Mouse (Mus musculus): ENCODE results near the gene Arsb. TPM values are rescaled to one million over a fixed set of nuclear protein-coding genes. Genes with fewer than 3 reads are reported as not detected.

The Arsb gene
- polyA plus RNA-seq, 1 experiment from 2014 or later = 5.8 TPM

DNA sequence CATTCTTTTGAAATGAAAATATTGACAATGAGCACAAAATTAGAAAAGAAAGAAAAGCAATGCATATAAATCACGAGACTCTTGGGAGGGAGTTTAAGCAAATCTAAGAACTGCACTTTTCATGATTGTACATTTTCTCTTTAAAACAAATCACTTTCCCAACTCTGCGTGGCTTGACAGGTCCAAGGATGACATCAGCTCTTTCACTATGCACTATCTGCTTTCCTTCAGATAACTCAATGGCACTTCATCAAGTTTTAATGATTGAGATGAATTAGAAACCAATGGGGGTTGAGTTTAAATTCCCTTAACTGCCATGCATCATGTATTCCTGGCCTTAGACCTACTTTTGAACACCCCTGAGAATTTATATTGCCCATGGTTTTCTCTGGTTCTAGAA, 124.0 kb downstream of the Arsb start:
- Histone ChIP-seq H3K9ac (ENCODE audit: low read depth, low read length) (no peak overlapping the region), H3K9me3 (ENCODE audit: control insufficient read depth, low read length) (no peaks in the 10 kb centered on the region), H3K4me2 (no peak overlapping the region), H3K4me3 (ENCODE audit: low read depth, low read length) (no peak overlapping the region), H3K4me1 (replicated peaks; ENCODE audit: control insufficient read depth, insufficient read depth, low read length) (no peaks in the 10 kb centered on the region), H3K27me3 (replicated peaks; ENCODE audit: control insufficient read depth, insufficient read depth, low read length) (no peaks in the 10 kb centered on the region), H3K27ac (ENCODE audit: low read depth, low read length) (no peak overlapping the region), H3K36me3 (ENCODE audit: control insufficient read depth, insufficient read depth, low read length) (no peaks in the 10 kb centered on the region)
- 55% methylated on average over 2 of the region's 2 CpGs for WGBS
- no peak for DNase-seq (ENCODE audit: low spot score)
- no peak for ATAC-seq (replicated peaks; ENCODE audit: low FRiP score)

DNA sequence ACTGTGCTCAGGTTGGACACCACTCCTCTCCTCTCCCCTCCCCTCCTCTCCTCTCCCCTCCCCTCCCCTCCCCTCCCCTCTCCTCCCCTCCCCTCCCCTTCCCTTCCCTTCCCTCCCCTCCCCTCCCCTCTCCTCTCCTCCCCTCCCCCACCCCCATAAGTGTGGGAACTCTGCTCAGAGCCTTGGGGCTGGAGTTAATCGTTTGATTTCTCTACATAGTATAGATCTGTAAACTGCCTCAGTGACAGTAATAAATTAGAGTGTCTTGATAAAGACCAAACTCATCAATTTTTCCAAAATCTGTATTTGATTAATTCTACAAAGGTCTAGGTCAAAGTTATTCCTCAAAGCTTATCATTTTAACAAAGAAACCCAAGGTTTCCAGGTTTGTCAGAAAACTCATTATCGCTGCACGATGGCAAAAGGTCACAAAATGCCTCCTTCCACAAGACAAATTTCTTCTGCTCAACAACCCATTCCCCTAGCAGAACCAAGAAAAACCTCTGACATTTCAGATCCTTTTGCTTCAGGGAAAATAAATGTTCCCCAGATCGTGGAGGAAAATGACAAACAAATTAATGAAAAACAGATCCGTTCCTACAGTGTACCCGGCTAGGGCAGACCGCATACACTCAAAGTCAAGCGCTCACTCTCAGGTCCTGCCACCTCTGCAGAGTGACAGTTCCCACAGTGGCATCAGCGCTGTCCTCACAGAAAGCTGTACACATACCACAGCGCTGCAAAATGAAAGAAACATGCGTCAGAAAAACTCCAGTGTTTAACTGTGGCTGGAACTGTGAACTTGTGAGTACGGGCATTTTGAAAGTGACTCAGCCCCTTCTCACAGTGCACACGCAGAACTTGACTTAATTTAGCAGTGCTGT, 126.8 kb downstream of the Arsb start:
- H3K27ac ChIP-seq (ENCODE audit: low read depth, low read length) = no peak overlapping the region
- 58% methylated on average over 13 of the region's 13 CpGs for WGBS
- ATAC-seq (replicated peaks; ENCODE audit: low FRiP score) (no peak), DNase-seq (ENCODE audit: low spot score) (no peak)
- H3K4me3 ChIP-seq (ENCODE audit: low read depth, low read length) = no peak overlapping the region
- H3K27me3 ChIP-seq (replicated peaks; ENCODE audit: control insufficient read depth, insufficient read depth, low read length) = no peaks in the 10 kb centered on the region
- no peak overlapping the region for H3K9ac ChIP-seq (ENCODE audit: low read depth, low read length)
- H3K4me2 ChIP-seq = no peak overlapping the region
- no peaks in the 10 kb centered on the region for H3K4me1 ChIP-seq (replicated peaks; ENCODE audit: control insufficient read depth, insufficient read depth, low read length)
- H3K36me3 ChIP-seq (ENCODE audit: control insufficient read depth, insufficient read depth, low read length) = no peaks in the 10 kb centered on the region
- H3K9me3 ChIP-seq (ENCODE audit: control insufficient read depth, low read length) = no peaks in the 10 kb centered on the region

GRCm38 (mm10) chr13:93899378-93900256, 128.2 kb downstream of the Arsb start:
- Histone ChIP-seq H3K36me3 (ENCODE audit: control insufficient read depth, insufficient read depth, low read length) (no peaks in the 10 kb centered on the region), H3K4me3 (ENCODE audit: low read depth, low read length) (no peak overlapping the region), H3K9ac (ENCODE audit: low read depth, low read length) (no peak overlapping the region), H3K27ac (ENCODE audit: low read depth, low read length) (no peak overlapping the region), H3K27me3 (replicated peaks; ENCODE audit: control insufficient read depth, insufficient read depth, low read length) (no peaks in the 10 kb centered on the region), H3K4me1 (replicated peaks; ENCODE audit: control insufficient read depth, insufficient read depth, low read length) (no peaks in the 10 kb centered on the region), H3K4me2 (no peak overlapping the region), H3K9me3 (ENCODE audit: control insufficient read depth, low read length) (no peaks in the 10 kb centered on the region)
- WGBS = 80% methylated on average over 3 of the region's 3 CpGs
- ATAC-seq (replicated peaks; ENCODE audit: low FRiP score) (no peak), DNase-seq (ENCODE audit: low spot score) (no peak)

- 70% methylated on average over 13 of the region's 13 CpGs for WGBS
- no peaks in the 10 kb centered on the region for H3K36me3 ChIP-seq (ENCODE audit: control insufficient read depth, insufficient read depth, low read length)
- no peak overlapping the region for H3K4me2 ChIP-seq
- H3K27me3 ChIP-seq (replicated peaks; ENCODE audit: control insufficient read depth, insufficient read depth, low read length) = no peaks in the 10 kb centered on the region
- no peak overlapping the region for H3K4me3 ChIP-seq (ENCODE audit: low read depth, low read length)
- ATAC-seq (replicated peaks; ENCODE audit: low FRiP score) (no peak), DNase-seq (ENCODE audit: low spot score) (no peak)
- H3K9me3 ChIP-seq (ENCODE audit: control insufficient read depth, low read length) = no peaks in the 10 kb centered on the region
- H3K27ac ChIP-seq (ENCODE audit: low read depth, low read length) = no peak overlapping the region
- no peaks in the 10 kb centered on the region for H3K4me1 ChIP-seq (replicated peaks; ENCODE audit: control insufficient read depth, insufficient read depth, low read length)
- no peak overlapping the region for H3K9ac ChIP-seq (ENCODE audit: low read depth, low read length)
Observed at GRCm38 (mm10) chr13:93900934-93901626, 129.7 kb downstream of the Arsb start.

DNA sequence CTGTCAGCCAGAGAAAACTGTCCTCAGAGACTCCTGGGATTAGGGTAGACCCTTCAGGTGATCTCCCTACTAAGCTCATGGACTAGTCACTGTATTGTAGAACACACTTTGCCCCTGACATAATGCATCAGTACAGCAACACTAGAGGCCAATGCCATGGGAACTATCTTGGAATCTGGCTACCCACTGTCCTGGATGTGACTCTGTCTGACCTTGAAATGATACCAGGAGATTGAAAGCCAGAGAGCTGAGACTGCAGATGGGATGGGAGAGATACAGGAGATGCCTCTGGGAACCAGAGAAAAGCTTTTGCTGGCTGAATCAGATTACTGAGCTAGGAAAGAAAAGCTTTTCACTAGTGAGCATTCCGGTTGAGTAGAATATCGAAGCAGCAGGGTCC, 130.7 kb downstream of the Arsb start:
- WGBS = 80% methylated on average over 2 of the region's 2 CpGs
- no peaks in the 10 kb centered on the region for H3K36me3 ChIP-seq (ENCODE audit: control insufficient read depth, insufficient read depth, low read length)
- ATAC-seq (replicated peaks; ENCODE audit: low FRiP score) (no peak), DNase-seq (ENCODE audit: low spot score) (peak; percentile 12)
- H3K4me3 ChIP-seq (ENCODE audit: low read depth, low read length) = no peak overlapping the region
- no peak overlapping the region for H3K9ac ChIP-seq (ENCODE audit: low read depth, low read length)
- H3K27me3 ChIP-seq (replicated peaks; ENCODE audit: control insufficient read depth, insufficient read depth, low read length) = no peaks in the 10 kb centered on the region
- no peaks in the 10 kb centered on the region for H3K4me1 ChIP-seq (replicated peaks; ENCODE audit: control insufficient read depth, insufficient read depth, low read length)
- no peaks in the 10 kb centered on the region for H3K9me3 ChIP-seq (ENCODE audit: control insufficient read depth, low read length)
- no peak overlapping the region for H3K4me2 ChIP-seq
- no peak overlapping the region for H3K27ac ChIP-seq (ENCODE audit: low read depth, low read length)

DNA sequence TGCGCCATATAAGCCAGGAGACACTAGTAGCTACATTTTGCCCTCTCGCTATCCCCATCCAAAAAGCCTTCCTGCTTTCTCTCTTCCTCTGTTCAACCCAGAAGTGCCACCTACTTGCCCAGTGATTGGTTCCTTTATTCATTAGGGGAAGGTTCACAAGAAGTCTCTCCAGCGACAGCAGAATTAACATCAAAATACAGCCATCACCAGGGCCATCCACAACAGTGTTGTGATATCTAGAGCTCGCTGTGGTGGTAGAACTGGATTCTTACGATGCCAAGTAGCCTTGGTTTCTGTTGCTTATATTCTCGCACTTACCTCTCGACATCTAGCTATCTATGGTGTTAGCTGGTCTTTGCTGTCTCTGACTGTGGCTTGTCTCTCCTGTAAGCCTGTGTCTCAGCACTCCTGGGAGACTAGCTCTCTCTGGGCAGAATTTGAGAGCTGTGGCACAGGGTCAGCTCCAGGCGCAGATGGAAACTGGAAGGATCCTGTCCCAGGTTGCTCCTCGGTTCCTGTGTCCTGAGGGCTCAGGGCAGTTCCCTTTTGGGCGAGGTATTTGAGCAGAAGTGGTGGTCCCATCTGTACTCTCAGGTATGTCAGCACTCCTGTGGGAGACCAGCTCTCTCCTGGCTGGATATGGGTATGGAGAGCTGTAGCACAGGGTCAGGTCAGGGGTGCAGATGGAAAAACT, 135.3 kb downstream of the Arsb start:
- no peak for DNase-seq (ENCODE audit: low spot score)
- WGBS = 76% methylated on average over 10 of the region's 10 CpGs
- no peaks in the 10 kb centered on the region for H3K4me1 ChIP-seq (replicated peaks; ENCODE audit: control insufficient read depth, insufficient read depth, low read length)

GRCm38 (mm10) chr13:93907971-93908370, 136.5 kb downstream of the Arsb start:
- ATAC-seq (replicated peaks; ENCODE audit: low FRiP score) (no peak), DNase-seq (ENCODE audit: low spot score) (no peak)
- no peaks in the 10 kb centered on the region for H3K36me3 ChIP-seq (ENCODE audit: control insufficient read depth, insufficient read depth, low read length)
- H3K9ac ChIP-seq (ENCODE audit: low read depth, low read length) = no peak overlapping the region
- no peaks in the 10 kb centered on the region for H3K27me3 ChIP-seq (replicated peaks; ENCODE audit: control insufficient read depth, insufficient read depth, low read length)
- H3K9me3 ChIP-seq (ENCODE audit: control insufficient read depth, low read length) = no peaks in the 10 kb centered on the region
- H3K4me3 ChIP-seq (ENCODE audit: low read depth, low read length) = no peak overlapping the region
- no peak overlapping the region for H3K4me2 ChIP-seq
- H3K27ac ChIP-seq (ENCODE audit: low read depth, low read length) = no peak overlapping the region
- 94% methylated on average over 3 of the region's 3 CpGs for WGBS
- no peaks in the 10 kb centered on the region for H3K4me1 ChIP-seq (replicated peaks; ENCODE audit: control insufficient read depth, insufficient read depth, low read length)

More for the DNA sequence above, 135.3 kb downstream of the Arsb start:
- no peak overlapping the region for H3K4me2 ChIP-seq
- H3K27me3 ChIP-seq (replicated peaks; ENCODE audit: control insufficient read depth, insufficient read depth, low read length) = no peaks in the 10 kb centered on the region
- no peaks in the 10 kb centered on the region for H3K9me3 ChIP-seq (ENCODE audit: control insufficient read depth, low read length)
- H3K9ac ChIP-seq (ENCODE audit: low read depth, low read length) = no peak overlapping the region
- ATAC-seq (replicated peaks; ENCODE audit: low FRiP score) = no peak
- no peak overlapping the region for H3K27ac ChIP-seq (ENCODE audit: low read depth, low read length)
- no peaks in the 10 kb centered on the region for H3K36me3 ChIP-seq (ENCODE audit: control insufficient read depth, insufficient read depth, low read length)
- H3K4me3 ChIP-seq (ENCODE audit: low read depth, low read length) = no peak overlapping the region

DNA sequence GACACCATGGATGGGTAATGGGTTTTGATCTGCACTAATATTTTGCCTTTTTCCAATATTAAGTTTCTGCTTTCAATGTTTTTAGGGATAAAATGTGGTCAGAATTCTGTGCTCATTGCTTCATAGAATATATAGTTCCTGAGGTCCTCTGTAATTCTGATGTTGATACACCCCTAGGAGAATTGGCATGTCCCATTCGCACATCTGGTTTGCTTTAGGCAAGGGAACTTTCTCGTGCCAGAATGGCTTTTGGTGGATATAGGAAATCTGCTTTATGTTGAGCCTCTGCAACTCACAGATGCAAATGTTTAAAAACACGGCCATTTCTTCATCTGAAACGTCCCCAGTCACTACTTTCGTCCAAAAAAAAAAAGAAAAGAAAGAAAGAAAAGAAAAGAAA, 138.4 kb downstream of the Arsb start:
- ATAC-seq (replicated peaks; ENCODE audit: low FRiP score) = no peak
- Histone ChIP-seq H3K9ac (ENCODE audit: low read depth, low read length) (no peak overlapping the region), H3K27me3 (replicated peaks; ENCODE audit: control insufficient read depth, insufficient read depth, low read length) (no peaks in the 10 kb centered on the region), H3K4me2 (no peak overlapping the region), H3K27ac (ENCODE audit: low read depth, low read length) (no peak overlapping the region), H3K36me3 (ENCODE audit: control insufficient read depth, insufficient read depth, low read length) (no peaks in the 10 kb centered on the region), H3K4me1 (replicated peaks; ENCODE audit: control insufficient read depth, insufficient read depth, low read length) (no peaks in the 10 kb centered on the region), H3K9me3 (ENCODE audit: control insufficient read depth, low read length) (no peaks in the 10 kb centered on the region), H3K4me3 (ENCODE audit: low read depth, low read length) (no peak overlapping the region)
- no peak for DNase-seq (ENCODE audit: low spot score)
- 60% methylated on average over 5 of the region's 5 CpGs for WGBS

Data from liver, embryonic 11.5 days (tissue).